Mouse (Mus musculus) heart, postnatal 25 days (tissue): ENCODE results near the gene Pradc1. TPM values are rescaled to one million over a fixed set of nuclear protein-coding genes. Genes with fewer than 3 reads are reported as not detected.
A peak's percentile ranks its signal among the peaks of the same experiment; 100 is the strongest.

Source experiments
- DNase-seq: peaks from one replicate; pipeline ENCODE4 v3.0.0; 2022; ENCODE audit warnings: low spot score
- intact Hi-C: fragments of 180-260 bp; cut with DNase I; formaldehyde crosslinking; loops from one replicate; pipeline ENCODE4 v1.15.1; 2025
- total RNA-seq, 2 experiments: library from RNA; stranded (reverse); gene quantifications; 2 replicates each; pipeline ENCODE4 v1.2.3; 2021

Gene Pradc1
- 10 to 100 TPM; 10.2 to 13.8 TPM for total RNA-seq

DNA sequence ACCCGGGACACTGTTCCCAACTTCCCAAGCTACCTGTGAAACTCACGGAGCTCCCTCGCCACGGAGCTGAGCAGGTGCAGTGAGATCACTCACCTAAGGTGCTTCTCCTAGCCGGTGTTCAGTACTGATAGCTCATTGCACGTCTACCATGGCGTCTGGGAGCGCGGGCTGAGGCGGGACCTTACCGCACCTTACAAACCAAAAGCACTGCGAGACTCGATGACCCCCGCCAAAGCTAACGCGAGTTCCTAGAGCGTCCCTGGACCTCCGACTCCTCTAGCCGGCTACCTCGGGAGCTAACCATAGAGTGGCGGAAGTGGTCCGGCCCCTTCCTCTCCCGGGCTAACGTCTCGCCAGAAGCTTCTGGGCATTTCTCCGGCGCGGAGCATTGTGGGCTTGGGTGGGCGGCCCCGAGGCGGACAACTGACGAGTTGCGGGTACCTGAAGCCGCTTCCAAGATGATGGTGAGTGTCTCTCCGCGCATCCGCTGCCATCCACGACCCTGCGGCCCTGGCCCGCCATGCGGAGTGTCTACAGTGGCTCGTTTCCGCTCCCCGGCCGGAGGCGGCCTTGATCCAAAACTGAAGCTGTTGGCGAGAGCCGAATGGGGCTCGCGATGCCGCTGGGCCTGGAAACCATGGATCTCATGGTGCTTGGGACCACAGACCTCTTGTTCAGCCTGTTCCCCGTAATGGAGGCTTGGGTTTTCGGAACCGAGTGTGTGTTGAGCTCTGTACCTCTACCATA, at the start of gene Pradc1:
TSS of gene Pradc1 (minus strand) at position 307 of the 747 bp plus-strand sequence.
- intact Hi-C loops, result loop anchor here (10.0 kb wide), 2 partner anchors 133 to 463 kb away; partner anchors contain the start of genes Alms1, Nat8f1 and Tprkb
- peak; percentile 94 for DNase-seq

DNA sequence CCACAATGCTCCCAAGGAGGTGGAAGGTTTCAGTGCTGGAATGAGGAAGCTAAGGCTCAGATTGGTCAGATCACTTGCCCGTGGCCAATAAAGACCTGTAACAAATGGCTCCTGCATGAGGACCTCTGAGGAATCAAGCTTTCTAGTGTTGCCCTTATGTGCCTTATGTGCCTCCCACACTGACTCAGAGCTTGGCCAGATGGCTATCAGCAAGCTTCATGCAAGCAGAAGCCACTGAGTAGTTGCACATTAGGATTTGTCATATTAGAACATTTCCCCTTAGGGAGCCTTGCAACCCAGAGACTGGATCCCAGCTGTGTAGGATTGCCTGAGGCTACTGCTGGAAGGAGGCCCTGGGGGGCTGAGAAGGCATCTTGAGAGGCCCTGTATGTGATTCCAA, 48.6 kb upstream of the Pradc1 start:
- no peak for DNase-seq
- intact Hi-C loops, result no loop called here

DNA sequence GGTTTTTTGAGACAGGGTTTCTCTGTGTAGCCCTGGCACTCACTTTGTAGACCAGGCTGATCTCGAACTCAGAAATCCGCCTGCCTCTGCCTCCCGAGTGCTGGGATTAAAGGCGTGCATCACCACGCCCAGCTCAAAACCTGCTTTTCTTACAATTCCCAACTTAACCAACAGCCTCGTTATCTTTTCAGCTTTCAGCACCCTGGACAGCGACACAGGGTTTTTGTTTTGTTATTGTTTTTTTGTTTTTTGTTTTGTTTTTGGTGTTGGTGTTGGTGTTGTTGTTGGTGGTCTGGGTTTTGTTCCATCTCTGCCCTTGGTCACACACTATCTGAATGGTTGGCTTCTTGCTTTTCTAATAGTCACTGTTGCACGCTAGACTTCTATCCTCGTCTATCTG, 46.4 kb upstream of the Pradc1 start:
- no peak for DNase-seq
- intact Hi-C loops, result no loop called here

DNA sequence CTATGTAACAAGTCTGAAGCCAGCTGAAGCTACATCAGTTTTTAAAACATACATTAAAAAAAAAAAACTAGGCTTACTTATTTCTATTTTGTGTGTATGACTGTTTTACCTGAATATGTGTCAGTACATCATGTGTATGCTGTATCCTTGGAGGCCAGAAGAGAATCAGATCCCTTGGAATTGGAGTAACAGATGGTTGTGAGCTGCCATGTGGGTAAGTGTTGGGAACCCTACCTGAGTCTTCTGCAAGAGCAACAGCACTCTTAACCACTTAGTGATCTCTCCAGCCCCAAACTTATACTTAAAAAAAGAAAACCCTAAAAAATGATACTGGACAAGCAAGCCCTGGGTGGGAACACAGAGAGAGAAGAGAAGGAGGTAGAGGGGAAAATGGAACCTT, 45.2 kb upstream of the Pradc1 start:
- DNase-seq, result no peak
- intact Hi-C loops, result no loop called here

DNA sequence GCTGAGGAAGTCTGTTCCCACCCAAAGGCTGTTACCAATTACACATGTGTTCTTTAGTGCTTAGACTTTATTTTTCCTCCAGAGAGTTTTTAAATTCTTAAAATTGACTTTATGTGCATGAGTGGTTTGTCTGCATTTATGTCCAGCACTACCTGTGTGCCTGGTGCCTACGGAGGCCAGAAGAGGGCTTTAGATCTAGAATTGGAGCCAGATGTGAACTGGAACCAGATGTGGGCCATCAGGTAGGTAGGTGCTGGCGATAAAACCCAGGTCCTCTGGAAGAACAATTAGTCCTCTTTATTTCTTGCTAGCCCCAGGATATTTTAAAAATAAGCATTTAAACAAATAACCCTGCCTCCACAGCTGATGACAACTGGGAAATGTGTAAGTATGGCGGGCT, 39.8 kb upstream of the Pradc1 start:
- intact Hi-C loops, result no loop called here
- no peak for DNase-seq

DNA sequence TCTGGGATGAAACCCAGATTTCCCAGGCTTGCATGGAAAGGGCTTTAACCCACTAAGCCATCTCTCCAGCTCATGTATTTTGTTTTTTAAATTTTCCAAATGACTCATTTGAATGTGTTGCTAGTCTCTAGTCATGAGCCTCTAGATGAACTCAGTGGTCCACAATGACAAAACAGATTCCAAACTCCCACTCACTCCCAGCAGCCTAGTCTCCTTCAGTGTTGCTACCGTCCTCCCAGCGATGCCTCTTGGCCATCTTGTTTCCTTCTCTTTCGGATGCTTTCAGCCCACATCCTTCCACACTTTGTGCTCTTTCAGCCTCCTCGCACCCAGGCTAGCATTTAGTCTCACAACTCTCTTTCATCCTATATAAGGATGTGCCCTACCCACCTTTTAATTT, 38.5 kb upstream of the Pradc1 start:
- DNase-seq, result no peak
- intact Hi-C loops, result no loop called here

DNA sequence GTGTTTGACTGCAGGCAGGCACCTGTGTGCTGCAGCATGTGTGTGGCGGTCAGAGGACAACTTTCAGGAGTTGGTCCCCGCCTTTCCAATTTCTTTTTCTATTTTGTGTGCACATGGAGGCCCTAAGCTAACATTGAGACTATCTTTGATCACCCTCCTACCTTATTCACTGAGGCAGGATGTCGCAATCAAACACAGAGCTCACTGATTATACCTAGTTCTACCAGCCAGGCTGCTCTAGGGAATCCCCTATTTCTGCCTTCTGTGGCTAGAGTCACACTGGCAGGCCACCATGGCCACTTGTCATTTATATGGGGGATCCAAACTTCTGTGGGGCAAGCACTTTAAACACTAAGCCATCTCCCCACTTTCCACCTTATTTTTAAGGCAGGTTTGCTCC, 37.9 kb upstream of the Pradc1 start:
- DNase-seq, result no peak
- intact Hi-C loops, result no loop called here

DNA sequence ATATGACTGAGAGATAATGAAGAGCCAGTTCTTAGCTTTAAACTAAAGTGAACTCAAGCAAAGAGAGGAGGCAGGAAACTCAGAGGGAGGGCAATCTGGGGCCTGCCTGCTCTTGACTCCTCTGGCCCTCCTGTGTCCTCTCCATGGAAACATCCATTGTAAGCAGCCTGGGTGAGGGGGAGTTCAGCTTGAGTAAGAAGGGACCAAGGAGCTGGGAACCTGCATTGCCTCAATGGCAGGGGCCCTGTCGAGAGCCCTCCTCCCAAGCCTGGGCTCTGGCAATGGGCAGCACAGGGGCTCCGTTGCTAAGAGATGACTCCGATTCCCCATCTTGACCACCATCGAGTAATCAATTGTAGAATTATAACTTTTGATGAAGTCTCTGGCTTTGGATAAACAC, 36.7 kb upstream of the Pradc1 start:
- no peak for DNase-seq
- intact Hi-C loops, result no loop called here

DNA sequence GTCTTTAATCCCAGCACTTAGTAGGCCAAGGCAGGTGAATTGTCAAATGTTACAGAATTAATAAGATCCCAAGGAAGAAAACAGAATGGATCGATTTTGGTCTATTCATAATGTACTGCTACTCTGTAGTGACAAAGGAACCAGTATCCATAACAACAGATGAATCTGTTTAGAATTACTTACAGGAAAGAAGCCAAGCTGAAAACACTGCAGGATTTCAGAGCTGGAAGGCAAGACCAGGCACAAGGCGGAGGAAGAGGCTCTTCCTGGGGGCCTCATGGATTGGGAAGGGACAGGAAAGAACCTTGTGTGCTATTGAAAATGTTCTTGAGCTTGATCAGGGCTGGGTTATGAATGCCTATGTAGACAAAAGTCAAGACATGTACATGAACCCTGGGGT, 34.0 kb upstream of the Pradc1 start:
- intact Hi-C loops, result no loop called here

DNA sequence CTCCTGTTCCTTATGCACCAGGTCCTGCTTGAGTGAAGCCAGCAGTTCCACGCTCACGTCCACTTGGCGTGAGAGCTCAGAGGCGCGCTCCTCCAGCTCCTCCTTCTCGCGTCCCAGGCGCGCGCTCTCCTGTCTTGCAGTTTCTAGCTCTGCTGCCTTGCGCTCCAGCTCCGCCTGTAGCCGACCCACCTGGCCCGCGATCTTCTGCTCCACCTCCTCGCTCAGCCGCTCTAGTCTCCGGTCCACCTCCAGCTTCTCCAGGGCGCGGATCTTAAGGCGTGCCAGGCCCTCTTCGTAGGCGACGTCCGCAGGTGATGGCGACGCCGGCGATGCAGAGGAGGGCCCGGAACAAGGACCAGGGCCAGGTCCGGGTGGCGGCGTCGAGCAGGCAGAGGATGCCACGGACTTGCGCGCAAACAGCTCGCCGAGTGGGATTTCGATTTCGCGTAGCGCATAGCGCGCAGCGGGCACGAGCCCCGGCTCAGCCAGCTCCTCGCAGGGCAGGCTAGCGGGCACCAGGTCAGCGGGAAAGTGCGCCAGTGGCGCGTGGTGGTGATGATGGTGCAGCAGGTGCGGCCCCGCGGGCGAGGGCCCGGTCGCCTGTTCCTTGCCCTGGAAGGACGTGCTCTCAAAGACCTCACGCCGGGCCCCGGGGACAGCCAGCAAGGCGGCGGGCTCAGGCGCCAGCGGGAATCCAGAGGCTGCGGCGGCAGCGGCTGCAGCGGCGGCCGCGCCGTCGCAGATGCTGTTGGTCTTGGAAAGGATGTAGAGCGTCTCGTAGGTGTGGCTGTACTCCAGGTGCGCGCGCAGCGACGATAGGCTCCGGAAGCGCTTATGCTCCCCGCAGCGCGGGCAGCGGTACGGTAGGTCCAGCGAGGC, 32.3 kb upstream of the Pradc1 start:
- no peak for DNase-seq
- intact Hi-C loops, result no loop called here

More for the DNA sequence above, 34.0 kb upstream of the Pradc1 start:
- no peak for DNase-seq

DNA sequence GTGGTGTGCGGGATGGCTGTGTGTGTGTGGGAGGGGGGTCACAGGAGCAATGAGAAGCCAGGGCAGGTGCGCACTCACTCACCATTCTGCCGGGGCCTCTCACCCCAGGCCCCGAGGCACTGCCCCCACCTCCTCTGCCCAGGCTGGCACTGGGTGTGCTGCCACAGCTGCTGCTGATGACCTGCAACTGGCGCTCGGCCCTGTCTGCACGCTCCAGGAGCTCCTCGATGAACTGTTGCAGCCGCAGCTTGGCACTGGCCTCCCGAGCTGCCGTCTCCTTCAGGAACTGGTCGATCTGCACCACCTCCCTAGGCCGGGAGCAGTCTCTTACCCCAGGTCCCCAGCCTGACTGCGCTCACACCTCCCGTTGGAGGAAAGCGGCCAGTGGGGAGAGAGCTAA, 28.9 kb upstream of the Pradc1 start:
- intact Hi-C loops, result no loop called here
- DNase-seq, result no peak

DNA sequence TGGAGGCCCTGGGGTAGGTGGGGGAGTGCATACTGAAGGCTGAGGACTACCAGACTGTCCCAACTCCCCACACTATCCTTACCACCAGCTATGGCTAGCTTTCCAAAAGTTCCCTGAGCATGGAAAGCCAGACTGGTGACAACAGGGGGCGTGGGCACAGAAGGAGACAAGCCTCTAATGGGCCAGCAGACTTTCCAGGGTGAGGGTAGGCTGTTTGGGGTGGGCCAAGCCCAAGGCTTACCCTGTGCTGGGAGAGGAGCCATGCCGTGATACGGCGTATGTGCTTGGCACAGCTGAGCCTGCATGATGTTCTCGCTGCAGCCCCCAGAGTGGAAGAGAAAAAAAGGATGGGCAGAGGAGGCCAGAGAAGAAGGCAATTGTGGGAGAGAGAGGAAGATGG, 28.2 kb upstream of the Pradc1 start:
- DNase-seq, result no peak
- intact Hi-C loops, result no loop called here

DNA sequence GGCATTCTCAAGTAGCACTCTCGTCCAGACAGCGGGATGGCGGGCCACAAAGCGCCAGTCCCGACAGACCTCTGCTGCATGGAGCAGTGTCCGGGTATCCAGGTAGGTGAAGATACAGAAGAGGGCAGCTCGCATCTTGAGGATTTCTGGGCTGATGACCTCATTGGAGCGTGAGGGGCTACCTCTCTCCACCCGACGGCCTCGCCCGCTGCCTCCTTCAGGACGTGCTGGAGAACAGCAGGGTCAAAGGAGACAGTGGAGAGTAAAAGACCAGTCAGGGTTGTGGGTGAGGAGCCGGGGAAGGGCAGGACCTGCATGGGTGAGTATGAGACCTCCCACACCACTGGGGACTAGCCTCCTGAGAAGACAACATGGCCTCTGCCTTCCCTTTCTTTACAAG, 26.6 kb upstream of the Pradc1 start:
- intact Hi-C loops, result no loop called here

DNA sequence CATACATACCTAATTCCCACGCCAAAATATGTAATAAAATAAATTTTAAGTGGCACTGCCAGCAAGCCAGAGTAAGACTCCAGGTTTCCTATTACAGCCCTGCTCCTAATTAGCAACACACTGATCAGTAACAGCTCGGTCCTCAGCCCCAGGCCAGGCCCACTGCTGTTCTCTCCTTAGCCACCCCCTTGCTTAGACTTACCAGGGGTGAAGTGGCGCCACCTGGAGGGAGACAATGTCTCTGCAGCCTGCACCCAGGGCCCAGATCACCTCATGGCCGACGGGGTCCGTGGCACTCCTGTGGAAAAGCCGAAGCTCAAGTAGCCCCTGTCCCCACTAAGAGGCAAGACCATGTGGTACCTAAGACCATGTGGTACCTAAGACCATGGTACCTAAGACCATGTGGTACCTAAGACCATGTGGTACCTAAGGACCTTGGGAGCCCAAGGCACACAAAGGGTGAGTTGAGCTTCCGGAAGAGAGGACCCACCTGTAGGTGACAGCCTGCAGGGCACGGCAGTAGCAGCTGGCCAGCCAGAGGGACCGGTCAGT, 25.7 kb upstream of the Pradc1 start:
- intact Hi-C loops, result no loop called here
- no peak for DNase-seq

More for the DNA sequence above, 26.6 kb upstream of the Pradc1 start:
- DNase-seq, result no peak

DNA sequence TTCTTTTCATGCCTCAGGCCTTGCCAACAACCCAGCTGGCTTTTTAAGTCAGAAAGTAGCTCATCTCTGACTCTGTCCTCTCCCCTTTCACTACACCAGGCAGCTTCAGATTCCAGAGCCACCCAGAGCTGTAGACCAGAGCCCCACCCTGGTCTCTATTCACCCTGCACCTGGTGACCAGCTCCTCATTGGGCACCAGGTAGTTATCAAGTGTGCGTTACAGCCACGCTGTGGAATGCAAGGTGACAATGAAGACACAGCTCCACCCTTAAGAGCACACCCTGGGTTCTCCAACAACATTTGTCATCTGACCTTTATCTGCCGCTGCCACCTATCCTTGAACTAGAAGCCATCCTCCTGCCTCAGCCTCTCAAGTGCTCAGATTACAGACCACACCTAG, 23.8 kb upstream of the Pradc1 start:
- intact Hi-C loops, result no loop called here
- DNase-seq, result no peak

DNA sequence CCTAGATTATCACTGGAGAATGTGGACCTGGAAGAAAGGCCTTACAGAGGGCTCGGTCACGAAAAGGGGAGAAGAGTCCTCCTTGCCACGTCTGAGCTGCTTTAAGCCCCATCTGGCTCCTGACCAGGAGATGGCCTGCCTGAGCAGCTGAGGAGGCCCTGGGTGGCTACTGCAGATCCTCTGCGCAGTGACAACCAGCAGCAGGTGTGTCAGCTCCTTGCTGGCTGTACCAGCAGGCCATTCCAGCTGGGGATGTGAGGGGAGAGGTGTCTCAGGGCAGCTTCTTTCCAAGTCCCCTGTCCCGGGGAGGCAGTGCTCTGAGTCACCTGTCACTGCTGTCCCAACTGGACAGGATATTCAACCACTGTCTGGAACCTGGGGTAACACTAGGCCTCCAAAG, 20.8 kb upstream of the Pradc1 start:
- no peak for DNase-seq
- intact Hi-C loops, result no loop called here

DNA sequence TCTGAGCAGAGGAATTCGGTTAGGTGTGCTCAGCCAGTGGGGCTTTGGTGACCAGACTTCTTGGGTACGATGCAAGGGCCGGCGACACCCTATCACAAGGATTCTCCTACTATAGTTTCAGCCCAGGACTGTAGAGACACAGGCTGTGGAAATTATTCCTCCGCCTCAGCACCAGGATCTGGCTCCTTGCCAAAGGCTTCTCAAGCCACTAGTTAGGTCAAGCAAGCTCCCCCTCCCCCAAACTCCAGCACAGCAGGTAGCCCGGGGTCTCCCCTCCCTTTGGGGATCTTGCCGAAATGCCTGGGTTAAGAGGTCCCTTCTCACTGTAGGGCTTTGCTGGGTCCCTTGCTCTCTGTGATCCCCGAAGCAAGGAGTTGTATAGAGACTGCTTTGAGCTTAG, 20.2 kb upstream of the Pradc1 start:
- DNase-seq, result no peak
- intact Hi-C loops, result no loop called here

DNA sequence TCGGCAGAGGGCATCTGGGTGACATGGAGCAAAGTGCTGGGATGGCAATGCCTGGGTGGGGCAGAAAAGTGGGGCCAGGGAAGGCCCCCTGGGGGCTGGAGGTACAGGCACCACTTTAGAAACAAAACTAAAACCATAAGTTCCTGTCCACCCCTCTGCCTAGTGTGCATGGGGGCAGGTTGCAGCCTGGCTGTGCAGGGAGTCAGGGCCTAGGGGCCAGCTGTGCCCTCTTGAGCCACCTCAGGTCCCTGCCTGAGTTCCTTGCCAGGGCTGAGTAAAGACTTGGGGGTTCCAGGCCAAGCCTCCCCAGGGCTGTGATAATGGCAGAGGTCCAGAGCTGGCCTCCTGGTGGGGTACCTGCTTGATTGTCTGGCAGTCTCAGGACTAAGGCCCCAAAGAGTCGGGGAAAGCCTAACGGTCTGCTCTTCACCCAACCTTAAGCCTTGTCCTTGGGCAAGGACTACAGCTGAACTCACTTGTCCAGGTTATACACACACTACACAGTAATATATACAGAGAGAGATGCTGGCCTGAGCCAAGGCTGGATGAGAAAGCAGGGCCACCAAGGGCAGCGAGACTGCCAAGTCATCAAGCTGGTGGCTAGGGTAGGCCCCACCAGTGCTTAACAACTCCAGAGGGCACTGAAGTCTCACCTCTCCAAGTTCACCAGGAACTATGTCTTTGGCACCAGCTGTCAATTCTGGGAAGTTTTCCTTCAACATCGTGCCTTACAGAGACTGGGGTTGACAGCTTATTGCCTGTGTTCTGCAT, 18.1 kb upstream of the Pradc1 start:
- DNase-seq, result no peak
- intact Hi-C loops, result no loop called here

DNA sequence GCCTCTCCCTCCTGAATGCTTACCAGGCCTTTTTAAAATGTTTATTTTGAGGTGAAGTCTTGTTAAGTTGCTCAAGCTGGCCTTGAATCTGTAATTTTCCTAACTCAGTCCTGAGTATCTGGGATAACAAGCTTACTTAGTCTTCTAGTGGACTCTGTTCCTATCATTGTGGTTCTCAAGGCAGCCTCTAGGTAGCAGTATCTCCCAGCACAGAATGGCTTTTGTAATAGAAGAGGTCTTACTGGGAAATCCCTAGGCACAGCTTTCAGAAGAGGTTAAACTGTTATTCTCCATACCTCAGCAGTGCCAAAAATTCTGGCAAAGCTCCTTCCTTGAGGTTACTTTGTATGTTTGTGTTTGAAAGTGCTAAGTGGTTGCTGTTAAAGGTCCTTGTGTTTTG, 13.6 kb upstream of the Pradc1 start:
- intact Hi-C loops, result no loop called here
- no peak for DNase-seq

DNA sequence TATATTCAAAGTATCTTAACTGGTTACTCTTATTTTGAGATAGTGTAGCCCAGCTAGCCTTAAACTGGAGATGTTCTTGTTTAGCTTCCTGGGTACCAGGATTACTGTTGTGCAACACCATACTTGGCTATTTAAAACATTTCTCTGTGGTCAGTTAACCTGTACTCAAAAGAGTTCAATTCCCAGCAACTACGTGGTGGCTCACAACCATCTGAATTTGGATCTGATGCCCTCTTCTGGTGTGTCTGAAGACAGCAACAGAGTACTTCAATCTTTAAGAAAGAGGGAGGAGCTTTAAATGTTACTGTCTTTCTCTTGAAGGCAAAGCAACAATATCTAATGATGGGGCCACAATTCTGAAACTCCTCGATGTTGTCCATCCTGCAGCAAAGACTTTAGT, 7.9 kb upstream of the Pradc1 start:
- intact Hi-C loops, result loop anchor here (10.0 kb wide), 2 partner anchors 125 to 455 kb away; partner anchors contain the start of genes Alms1, Nat8f1 and Tprkb
- DNase-seq, result no peak
